Mouse (Mus musculus) midbrain, embryonic 15.5 days (tissue): Measurements from ENCODE around the gene Cpt1c. TPM values are rescaled to one million over a fixed set of nuclear protein-coding genes. Genes with fewer than 3 reads are reported as not detected.

Experiments
- ATAC-seq: fragments of 200-750 bp; cut with Nextera tagmentation; replicated peaks from 2 replicates; pipeline ENCODE4 v1.8.0; 2017; ENCODE audit warnings: moderate TSS enrichment
- H3K27ac ChIP-seq: fragments of 300-500 bp; sonication (generic); 2 replicates; pipeline ENCODE4 v1.5.1; 2015; ENCODE audit warnings: mild to moderate bottlenecking, inconsistent platforms
- H3K27me3 ChIP-seq: fragments of 300-500 bp; sonication (generic); replicated peaks from 2 replicates; pipeline ENCODE4 v1.6.1; 2015; ENCODE audit warnings: inconsistent platforms
- H3K36me3 ChIP-seq: fragments of 300-500 bp; sonication (generic); replicated peaks from 2 replicates; pipeline ENCODE4 v1.6.1; 2015; ENCODE audit warnings: inconsistent platforms
- H3K4me1 ChIP-seq: fragments of 300-500 bp; sonication (generic); 2 replicates; pipeline ENCODE4 v1.6.1; 2015; ENCODE audit warnings: inconsistent platforms
- H3K4me2 ChIP-seq: fragments of 300-500 bp; sonication (generic); 2 replicates; pipeline ENCODE4 v1.6.1; 2015; ENCODE audit warnings: inconsistent platforms, mild to moderate bottlenecking, moderate library complexity
- H3K4me3 ChIP-seq: fragments of 300-500 bp; sonication (generic); 2 replicates; pipeline ENCODE4 v1.5.1; 2015; ENCODE audit warnings: mild to moderate bottlenecking, inconsistent platforms
- H3K9ac ChIP-seq: fragments of 300-500 bp; sonication (generic); 2 replicates; pipeline ENCODE4 v1.6.1; 2015; ENCODE audit warnings: mild to moderate bottlenecking, inconsistent platforms
- H3K9me3 ChIP-seq: fragments of 300-500 bp; sonication (generic); 2 replicates; pipeline ENCODE4 v1.6.1; 2016; ENCODE audit warnings: inconsistent platforms
- WGBS: fragments of 180-500 bp; shearing (Covaris S2); methylation state at CpG from one replicate; pipeline ENCODE4 v1.1.7; 2015; ENCODE audit warnings: mixed read lengths; 5-methylcytosine and 5-hydroxymethylcytosine counted together
- polyA plus RNA-seq: library from polyadenylated mRNA; unstranded; fragments of >200 nt; fragmentation: Nextera tagmentation; extraction: Ambion mirVana; gene quantifications from 2 replicates; pipeline ENCODE4 v1.2.1, GENCODE M21; 2015

The Cpt1c gene
- polyA plus RNA-seq, 1 experiment from 2014 or later = 58.2 TPM

DNA sequence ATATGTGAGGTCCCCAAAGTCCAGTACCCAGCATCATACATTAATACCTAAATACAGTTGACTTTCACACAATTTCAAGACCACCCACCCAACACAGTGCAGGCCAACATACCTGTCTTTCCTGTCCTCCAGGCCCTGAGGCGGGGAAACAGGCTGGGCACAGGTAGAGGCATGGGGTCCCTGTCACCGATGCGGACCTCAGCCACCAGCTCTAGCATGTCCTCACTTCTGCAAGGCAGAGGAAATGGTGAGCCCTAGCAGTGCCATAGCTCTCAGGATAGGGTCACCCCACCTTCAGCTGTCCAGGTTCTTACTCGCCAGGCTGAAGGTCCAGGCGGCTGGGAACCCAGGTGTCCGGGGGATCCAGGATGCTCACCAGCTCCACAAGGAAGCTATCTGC is 37.4 kb upstream of the Cpt1c start:
- Histone ChIP-seq H3K27me3 (no peaks in the 10 kb centered on the region), H3K36me3 (peaks cover 49% of the 10 kb centered on the region), H3K4me2 (no peak overlapping the region), H3K9me3 (no peaks in the 10 kb centered on the region), H3K27ac (no peak overlapping the region), H3K4me3 (no peak overlapping the region), H3K4me1 (peaks cover 16% of the 10 kb centered on the region), H3K9ac (no peak overlapping the region)
- ATAC-seq = no peak
- WGBS = 99% methylated on average over 6 of the region's 6 CpGs

DNA sequence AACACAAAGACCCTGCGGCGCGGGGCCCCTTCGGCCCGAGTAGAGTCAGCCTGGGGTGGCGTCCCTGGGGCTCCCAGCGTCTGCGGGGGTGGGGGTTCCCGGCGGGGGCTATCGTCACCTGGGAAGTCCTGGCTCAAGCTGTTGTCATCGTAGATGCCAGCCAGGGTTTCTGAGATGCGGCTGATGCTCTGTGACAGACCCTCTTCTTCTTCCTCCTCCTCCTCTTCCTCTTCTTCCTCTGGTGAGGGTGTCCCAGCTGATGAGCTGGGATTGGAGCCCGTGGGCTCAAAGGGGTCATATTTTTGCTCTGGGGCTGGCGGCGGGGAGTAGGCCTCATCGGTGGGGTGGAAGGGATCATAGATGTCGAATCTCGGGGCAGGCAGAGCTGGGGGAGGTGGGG is 33.8 kb upstream of the Cpt1c start:
- Histone ChIP-seq H3K4me3 (no peak overlapping the region), H3K27me3 (no peaks in the 10 kb centered on the region), H3K36me3 (peaks cover 81% of the 10 kb centered on the region), H3K9ac (no peak overlapping the region), H3K4me2 (no peak overlapping the region), H3K27ac (no peak overlapping the region), H3K4me1 (no peaks in the 10 kb centered on the region), H3K9me3 (no peaks in the 10 kb centered on the region)
- ATAC-seq = no peak
- 94% methylated on average over 19 of the region's 19 CpGs for WGBS

DNA sequence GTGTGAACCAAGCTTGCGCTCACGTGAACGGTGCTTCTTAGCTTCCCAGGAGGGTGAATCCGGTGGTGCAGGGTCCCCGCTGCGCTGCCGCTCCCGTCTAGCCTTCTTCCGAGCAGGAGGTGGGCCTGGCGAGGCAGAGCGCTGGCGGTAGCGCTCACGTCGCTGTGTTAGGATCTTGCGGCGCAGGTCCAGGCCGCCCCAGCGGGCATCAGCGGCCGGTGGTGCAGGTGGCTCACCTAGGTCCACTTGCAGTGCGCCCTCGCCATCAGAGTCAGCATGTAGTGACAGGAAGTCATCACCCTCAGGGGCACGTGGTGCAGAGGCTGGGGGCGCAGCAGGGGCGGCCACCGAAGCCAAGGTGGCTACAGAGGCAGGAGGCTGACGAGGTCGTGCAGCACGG is 33.2 kb upstream of the Cpt1c start:
- 95% methylated on average over 30 of the region's 30 CpGs for WGBS
- no peaks in the 10 kb centered on the region for H3K9me3 ChIP-seq
- no peaks in the 10 kb centered on the region for H3K27me3 ChIP-seq
- no peak for ATAC-seq
- no peak overlapping the region for H3K9ac ChIP-seq
- no peak overlapping the region for H3K4me3 ChIP-seq
- no peaks in the 10 kb centered on the region for H3K4me1 ChIP-seq
- no peak overlapping the region for H3K4me2 ChIP-seq
- H3K36me3 ChIP-seq = peaks cover 81% of the 10 kb centered on the region
- no peak overlapping the region for H3K27ac ChIP-seq

DNA sequence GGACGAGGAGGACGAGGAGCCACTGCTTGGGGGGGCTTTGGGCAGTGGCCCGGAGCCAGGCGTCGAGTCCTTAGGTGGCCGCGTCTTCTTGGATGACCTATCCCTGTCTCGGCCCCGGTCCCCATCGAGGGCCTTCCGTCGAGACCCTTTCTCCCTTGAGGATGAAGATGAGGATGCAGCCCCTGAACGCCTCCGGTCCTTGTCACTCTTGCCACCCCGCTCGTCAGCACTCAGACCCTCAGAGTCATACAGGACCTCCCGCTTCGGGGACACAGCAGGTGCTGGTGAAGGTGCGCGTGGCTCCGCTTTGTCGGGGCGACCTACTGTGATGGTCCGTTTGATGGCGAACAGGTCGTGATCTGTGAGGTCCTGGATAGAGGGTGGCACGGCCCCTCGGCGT is 32.5 kb upstream of the Cpt1c start:
- H3K4me3 ChIP-seq = no peak overlapping the region
- H3K27me3 ChIP-seq = no peaks in the 10 kb centered on the region
- H3K4me2 ChIP-seq = no peak overlapping the region
- no peak overlapping the region for H3K27ac ChIP-seq
- WGBS = 95% methylated on average over 29 of the region's 29 CpGs
- ATAC-seq = no peak
- H3K4me1 ChIP-seq = no peaks in the 10 kb centered on the region
- H3K9me3 ChIP-seq = no peaks in the 10 kb centered on the region
- H3K36me3 ChIP-seq = peaks cover 76% of the 10 kb centered on the region
- H3K9ac ChIP-seq = no peak overlapping the region

DNA sequence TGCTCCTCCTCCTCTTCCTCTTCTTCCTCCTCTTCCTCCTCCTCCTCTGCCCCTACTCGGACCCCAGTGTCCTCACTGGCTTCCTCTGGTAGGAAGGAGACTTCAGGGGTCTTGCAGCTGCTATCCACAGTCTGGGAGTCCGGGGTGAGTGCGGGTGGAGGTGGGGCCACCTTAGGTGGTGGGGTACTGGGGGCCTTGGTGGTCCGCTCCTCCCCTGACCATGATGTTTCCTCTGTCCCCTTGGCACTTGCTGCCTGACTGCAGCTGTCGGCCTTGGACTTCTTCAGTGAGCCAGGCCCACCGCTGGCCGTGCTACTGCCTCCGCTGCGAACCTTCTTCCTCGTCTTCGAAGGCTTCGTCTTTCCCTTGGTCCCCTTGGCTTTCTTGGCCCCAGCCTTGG is 31.9 kb upstream of the Cpt1c start:
- H3K4me2 ChIP-seq = no peak overlapping the region
- WGBS = 93% methylated on average over 12 of the region's 12 CpGs
- H3K4me3 ChIP-seq = no peak overlapping the region
- H3K27me3 ChIP-seq = no peaks in the 10 kb centered on the region
- H3K36me3 ChIP-seq = peaks cover 75% of the 10 kb centered on the region
- H3K27ac ChIP-seq = no peak overlapping the region
- no peaks in the 10 kb centered on the region for H3K4me1 ChIP-seq
- H3K9me3 ChIP-seq = no peaks in the 10 kb centered on the region
- no peak overlapping the region for H3K9ac ChIP-seq
- no peak for ATAC-seq

DNA sequence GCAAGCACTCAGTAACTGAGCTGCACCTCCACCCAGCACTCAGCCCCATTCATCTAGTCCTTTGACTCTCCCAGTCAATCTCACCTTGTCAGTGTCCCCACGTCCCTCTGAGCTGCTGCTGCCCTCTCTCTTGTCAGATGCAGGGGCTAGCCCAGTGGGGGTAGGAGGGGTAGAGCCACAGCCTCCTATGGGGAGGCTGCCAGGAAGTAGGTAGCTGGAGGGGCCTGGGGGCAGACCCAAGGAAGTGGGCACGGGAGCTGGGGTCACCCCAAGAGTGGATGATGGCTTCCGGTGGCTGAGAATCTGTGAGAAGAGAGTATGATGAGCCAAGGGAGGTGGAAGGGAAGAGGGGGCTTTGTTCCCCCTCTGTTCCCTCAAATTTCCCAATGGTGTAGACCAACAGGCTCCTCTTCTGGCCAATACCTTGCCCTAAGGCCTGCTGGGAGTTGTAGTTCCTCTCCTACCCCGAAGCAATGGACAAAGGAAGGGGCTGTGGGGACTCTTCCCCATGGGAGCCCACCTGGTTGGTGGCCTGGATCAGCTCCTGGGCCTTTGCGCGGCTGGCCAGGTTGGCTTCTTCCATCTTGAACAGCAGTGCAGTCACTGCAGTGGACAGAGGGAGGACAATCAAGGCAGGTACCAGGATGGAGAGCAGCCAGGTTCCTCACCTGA is 30.8 kb upstream of the Cpt1c start:
- H3K36me3 ChIP-seq = peaks cover 85% of the 10 kb centered on the region
- no peaks in the 10 kb centered on the region for H3K9me3 ChIP-seq
- no peak overlapping the region for H3K4me3 ChIP-seq
- H3K27ac ChIP-seq = no peak overlapping the region
- ATAC-seq = no peak
- no peaks in the 10 kb centered on the region for H3K27me3 ChIP-seq
- 0 out of 2 replicates have a peak, but pooled peaks cover 1% of the 10 kb centered on the region for H3K4me1 ChIP-seq
- no peak overlapping the region for H3K4me2 ChIP-seq
- WGBS = 90% methylated on average over 6 of the region's 6 CpGs
- no peak overlapping the region for H3K9ac ChIP-seq

DNA sequence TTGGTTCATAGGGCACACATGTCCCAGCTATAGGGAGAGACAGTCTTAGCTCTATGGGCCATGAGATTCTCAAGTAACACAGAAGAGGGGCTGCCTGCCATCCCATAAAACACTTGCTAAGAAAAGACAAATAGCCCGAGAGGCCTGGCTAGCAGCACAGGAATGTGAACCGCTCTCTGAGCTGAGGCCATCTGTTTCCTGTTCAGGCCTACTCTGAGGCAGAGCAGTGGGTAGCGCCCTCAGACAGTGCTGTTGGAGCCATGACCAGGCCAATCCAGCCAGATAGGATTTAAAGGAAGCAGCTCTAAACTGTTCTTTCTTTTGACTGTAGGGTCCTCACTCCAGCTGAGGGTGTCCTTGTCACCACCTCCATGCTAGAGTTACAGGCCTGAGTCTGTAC is 29.9 kb upstream of the Cpt1c start:
- WGBS = 91% methylated on average over 3 of the region's 3 CpGs
- H3K9ac ChIP-seq = no peak overlapping the region
- H3K4me2 ChIP-seq = no peak overlapping the region
- H3K27me3 ChIP-seq = no peaks in the 10 kb centered on the region
- H3K36me3 ChIP-seq = peaks cover 82% of the 10 kb centered on the region
- no peak for ATAC-seq
- H3K4me1 ChIP-seq = peaks cover 6% of the 10 kb centered on the region; the same call in 1 of the 2 replicates
- no peaks in the 10 kb centered on the region for H3K9me3 ChIP-seq
- H3K27ac ChIP-seq = no peak overlapping the region
- no peak overlapping the region for H3K4me3 ChIP-seq

DNA sequence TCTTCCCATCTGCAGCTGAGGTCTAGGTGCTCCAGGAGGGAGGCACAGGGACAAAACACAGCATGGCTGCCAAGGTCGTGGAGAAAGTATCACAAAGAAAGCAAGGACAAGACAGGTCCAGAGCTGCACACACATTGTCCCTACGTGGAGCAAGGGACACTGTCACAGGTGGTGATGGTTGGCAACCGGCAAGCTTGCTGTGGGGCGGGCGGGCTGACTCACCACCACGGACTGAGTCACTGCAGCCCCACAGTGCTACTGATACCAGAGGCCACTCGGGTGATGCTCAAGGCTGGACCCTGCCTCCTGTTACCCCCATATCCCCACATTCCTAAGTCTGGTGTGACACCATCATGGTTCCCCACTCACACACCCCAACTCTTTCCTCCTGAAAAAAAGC is 27.8 kb upstream of the Cpt1c start:
- no peak for ATAC-seq
- peaks cover 23% of the 10 kb centered on the region for H3K4me1 ChIP-seq
- no peaks in the 10 kb centered on the region for H3K27me3 ChIP-seq
- H3K9ac ChIP-seq = no peak overlapping the region
- no peak overlapping the region for H3K27ac ChIP-seq
- no peak overlapping the region for H3K4me3 ChIP-seq
- WGBS = 92% methylated on average over 7 of the region's 7 CpGs
- H3K4me2 ChIP-seq = no peak overlapping the region
- no peaks in the 10 kb centered on the region for H3K9me3 ChIP-seq
- peaks cover 62% of the 10 kb centered on the region for H3K36me3 ChIP-seq

DNA sequence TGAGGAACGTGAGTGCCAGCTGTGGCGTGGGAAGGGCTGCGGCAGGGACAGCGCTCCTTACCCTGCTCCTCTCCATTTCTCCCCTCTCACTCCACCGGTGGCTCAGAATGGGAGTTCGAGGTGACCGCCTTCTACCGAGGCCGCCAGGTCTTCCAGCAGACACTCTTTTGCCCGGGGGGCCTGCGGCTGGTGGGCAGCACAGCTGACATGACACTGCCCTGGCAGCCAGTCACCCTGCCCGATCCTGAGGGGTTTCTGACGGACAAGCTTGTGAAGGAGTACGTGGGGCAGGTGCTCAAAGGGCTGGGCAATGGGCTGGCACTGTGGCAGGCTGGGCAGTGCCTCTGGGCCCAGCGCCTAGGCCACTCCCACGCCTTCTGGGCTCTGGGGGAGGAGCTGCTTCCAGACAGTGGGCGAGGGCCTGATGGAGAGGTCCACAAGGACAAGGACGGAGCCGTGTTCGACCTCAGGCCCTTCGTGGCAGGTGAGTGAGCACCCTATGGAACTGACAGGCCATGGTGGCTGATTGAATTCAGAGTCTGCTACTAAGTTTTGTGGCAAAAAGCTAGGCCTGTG is 26.0 kb upstream of the Cpt1c start:
- Histone ChIP-seq H3K4me2 (no peak overlapping the region), H3K36me3 (peaks cover 45% of the 10 kb centered on the region), H3K9me3 (no peaks in the 10 kb centered on the region), H3K27me3 (no peaks in the 10 kb centered on the region), H3K4me3 (no peak overlapping the region), H3K9ac (no peak overlapping the region), H3K4me1 (peaks cover 35% of the 10 kb centered on the region), H3K27ac (no peak overlapping the region)
- no peak for ATAC-seq
- WGBS = 87% methylated on average over 21 of the region's 21 CpGs

DNA sequence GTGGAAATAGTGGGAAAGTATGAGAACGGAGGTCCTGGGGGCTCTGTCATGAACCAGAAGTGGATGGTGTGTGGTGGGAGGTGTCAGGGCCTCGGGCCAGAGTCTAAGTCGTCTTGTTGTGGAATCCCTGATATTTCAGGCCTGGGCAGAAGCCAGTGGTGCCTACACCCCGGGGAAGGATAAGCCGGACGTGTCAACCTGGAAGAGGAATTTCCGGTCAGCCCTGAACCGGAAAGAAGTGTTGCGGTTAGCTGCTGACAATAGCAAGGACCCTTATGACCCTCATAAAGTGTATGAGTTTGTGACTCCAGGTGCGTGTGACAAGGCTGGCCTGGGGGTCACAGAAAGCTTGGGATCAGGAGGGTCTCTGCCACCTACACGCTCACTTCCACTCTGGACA is 25.1 kb upstream of the Cpt1c start:
- H3K27ac ChIP-seq = no peak overlapping the region
- H3K4me1 ChIP-seq = peaks cover 35% of the 10 kb centered on the region
- ATAC-seq = no peak
- H3K4me3 ChIP-seq = no peak overlapping the region
- 87% methylated on average over 11 of the region's 11 CpGs for WGBS
- no peaks in the 10 kb centered on the region for H3K9me3 ChIP-seq
- H3K9ac ChIP-seq = no peak overlapping the region
- no peak overlapping the region for H3K4me2 ChIP-seq
- H3K27me3 ChIP-seq = no peaks in the 10 kb centered on the region
- H3K36me3 ChIP-seq = peaks cover 38% of the 10 kb centered on the region

DNA sequence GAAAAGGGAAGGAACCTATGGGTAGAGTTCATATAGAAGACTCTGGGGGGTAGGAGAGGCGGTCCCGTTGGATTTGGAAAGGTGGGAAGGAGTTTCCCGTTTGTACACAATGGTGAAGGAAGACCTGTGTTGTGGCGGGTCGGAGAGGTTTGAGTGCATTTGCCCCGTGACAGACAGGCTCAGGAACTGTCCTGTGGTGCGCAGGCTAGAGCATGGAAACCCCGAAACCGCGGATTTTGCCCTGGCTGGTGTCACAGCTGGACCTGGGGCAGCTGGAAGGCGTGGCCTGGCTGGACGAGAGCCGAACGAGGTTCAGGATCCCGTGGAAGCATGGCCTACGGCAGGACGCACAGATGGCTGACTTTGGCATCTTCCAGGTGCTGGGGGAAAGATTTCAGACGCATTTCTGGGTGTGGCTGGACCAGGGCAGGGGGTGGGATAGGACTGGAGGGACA is 23.9 kb upstream of the Cpt1c start, which contains the start of gene Bcl2l12:
Bcl2l12 (minus strand) TSS at position 212 of the 455 bp plus-strand sequence.
- peaks cover 27% of the 10 kb centered on the region for H3K36me3 ChIP-seq
- peak within 1 kb of the TSS; percentile 69 for H3K27ac ChIP-seq
- peak within 1 kb of the TSS; percentile 76 for H3K4me2 ChIP-seq
- WGBS = 3% methylated on average over 18 of the region's 18 CpGs
- peaks cover 35% of the 10 kb centered on the region for H3K4me1 ChIP-seq
- peak within 1 kb of the TSS; percentile 49 for H3K4me3 ChIP-seq
- H3K9ac ChIP-seq = peak within 1 kb of the TSS; percentile 48
- ATAC-seq = no peak
- no peaks in the 10 kb centered on the region for H3K27me3 ChIP-seq
- H3K9me3 ChIP-seq = no peaks in the 10 kb centered on the region

DNA sequence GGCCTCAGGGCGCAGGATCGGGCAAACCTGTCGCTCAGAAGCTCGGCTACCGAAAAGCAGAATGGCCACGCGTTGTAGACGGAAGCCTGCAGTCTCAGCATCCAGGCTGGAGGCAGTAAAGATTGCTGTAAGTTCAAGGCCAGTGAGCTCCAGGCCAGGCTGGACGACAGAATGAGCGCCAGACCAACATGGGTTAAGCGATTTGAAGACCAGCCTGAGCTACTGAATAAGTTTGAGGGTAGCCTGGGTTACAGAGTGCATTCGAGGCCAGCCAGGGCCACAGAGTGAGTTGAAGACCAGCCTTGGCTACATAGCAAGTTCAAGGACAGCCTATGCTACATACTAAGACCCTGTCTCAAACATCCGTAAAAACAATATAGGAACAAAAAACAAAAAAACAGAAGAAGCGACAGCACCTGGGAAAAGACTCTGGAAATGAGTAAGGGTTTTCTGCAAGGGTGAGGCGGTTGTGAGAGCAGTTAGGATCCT is 23.3 kb upstream of the Cpt1c start:
- Histone ChIP-seq H3K4me1 (peaks cover 35% of the 10 kb centered on the region), H3K4me3 (peak overlapping the region; percentile 49), H3K4me2 (peak overlapping the region; percentile 76), H3K36me3 (peaks cover 22% of the 10 kb centered on the region), H3K9me3 (no peaks in the 10 kb centered on the region), H3K9ac (peak overlapping the region; percentile 48), H3K27me3 (no peaks in the 10 kb centered on the region), H3K27ac (peak overlapping the region; percentile 69)
- no peak; the same call in 1 of the 2 replicates for ATAC-seq
- WGBS = 5% methylated on average over 15 of the region's 15 CpGs
